Mouse (Mus musculus) limb, embryonic 13.5 days (tissue): Measurements from ENCODE around the gene Col16a1. TPM values are rescaled to one million over a fixed set of nuclear protein-coding genes. Genes with fewer than 3 reads are reported as not detected.

Experiments
- ATAC-seq: fragments of 200-750 bp; cut with Nextera tagmentation; 2 replicates; pipeline ENCODE4 v1.8.0; 2017; ENCODE audit warnings: low read depth, moderate number of reproducible peaks, moderate TSS enrichment; ENCODE audit not compliant: low FRiP score
- H3K27ac ChIP-seq: fragments of 300-500 bp; sonication (generic); 2 replicates; pipeline ENCODE4 v1.5.1; 2015; ENCODE audit warnings: inconsistent platforms, mild to moderate bottlenecking, moderate library complexity
- H3K27me3 ChIP-seq: fragments of 300-500 bp; sonication (generic); 2 replicates; pipeline ENCODE4 v1.6.1; 2015; ENCODE audit warnings: mild to moderate bottlenecking, inconsistent platforms
- H3K36me3 ChIP-seq: fragments of 300-500 bp; sonication (generic); 2 replicates; pipeline ENCODE4 v1.6.1; 2015; ENCODE audit warnings: inconsistent platforms, mild to moderate bottlenecking, moderate library complexity
- H3K4me1 ChIP-seq: fragments of 300-500 bp; sonication (generic); 2 replicates; pipeline ENCODE4 v1.6.1; 2015; ENCODE audit warnings: inconsistent platforms
- H3K4me2 ChIP-seq: fragments of 300-500 bp; sonication (generic); replicated peaks from 2 replicates; pipeline ENCODE4 v1.6.1; 2015; ENCODE audit warnings: inconsistent platforms, mild to moderate bottlenecking, moderate library complexity
- H3K4me3 ChIP-seq: fragments of 300-500 bp; sonication (generic); 2 replicates; pipeline ENCODE4 v1.5.1; 2015; ENCODE audit warnings: moderate library complexity, mild to moderate bottlenecking, inconsistent platforms
- H3K9ac ChIP-seq: fragments of 300-500 bp; sonication (generic); 2 replicates; pipeline ENCODE4 v1.6.1; 2015; ENCODE audit warnings: mild to moderate bottlenecking, inconsistent platforms
- H3K9me3 ChIP-seq: fragments of 300-500 bp; sonication (generic); 2 replicates; pipeline ENCODE4 v1.6.1; 2016; ENCODE audit warnings: inconsistent platforms
- WGBS: fragments of 180-500 bp; shearing (Covaris S2); methylation state at CpG from one replicate; pipeline ENCODE4 v1.1.7; 2015; 5-methylcytosine and 5-hydroxymethylcytosine counted together
- polyA plus RNA-seq: library from polyadenylated mRNA; unstranded; fragments of >200 nt; fragmentation: Nextera tagmentation; extraction: Ambion mirVana; gene quantifications from 2 replicates; pipeline ENCODE4 v1.2.1, GENCODE M21; 2015

The Col16a1 gene
- polyA plus RNA-seq, 1 experiment from 2014 or later = 65.8 TPM

DNA sequence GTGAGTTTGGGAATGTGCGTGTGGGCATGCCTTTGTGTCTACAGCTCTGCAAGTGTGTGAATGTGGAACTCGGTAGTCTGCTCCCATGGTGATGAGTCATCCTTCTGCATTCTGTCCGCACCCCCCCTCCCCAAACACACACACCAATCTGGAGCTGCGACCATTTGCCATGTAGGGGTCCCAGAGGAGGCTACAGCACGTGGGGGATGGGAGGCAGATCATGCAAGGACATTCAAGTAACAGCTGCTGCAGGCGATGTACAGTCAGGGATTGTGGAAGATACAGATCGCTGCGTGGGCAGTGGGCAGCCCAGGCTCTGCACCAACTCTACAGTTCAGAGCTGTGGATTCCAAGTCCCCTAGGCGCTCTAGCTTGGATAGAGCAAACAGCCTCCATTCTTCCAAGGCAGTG lies 93.4 kb downstream of the Col16a1 start:
- WGBS = 64% methylated on average over 9 of the region's 9 CpGs
- no peak overlapping the region for H3K4me2 ChIP-seq
- no peak overlapping the region for H3K27ac ChIP-seq
- H3K9me3 ChIP-seq = no peaks in the 10 kb centered on the region
- no peak for ATAC-seq
- no peak overlapping the region for H3K9ac ChIP-seq
- H3K27me3 ChIP-seq = peaks cover 72% of the 10 kb centered on the region
- H3K36me3 ChIP-seq = no peaks in the 10 kb centered on the region
- no peak overlapping the region for H3K4me3 ChIP-seq
- H3K4me1 ChIP-seq = peaks cover 13% of the 10 kb centered on the region

DNA sequence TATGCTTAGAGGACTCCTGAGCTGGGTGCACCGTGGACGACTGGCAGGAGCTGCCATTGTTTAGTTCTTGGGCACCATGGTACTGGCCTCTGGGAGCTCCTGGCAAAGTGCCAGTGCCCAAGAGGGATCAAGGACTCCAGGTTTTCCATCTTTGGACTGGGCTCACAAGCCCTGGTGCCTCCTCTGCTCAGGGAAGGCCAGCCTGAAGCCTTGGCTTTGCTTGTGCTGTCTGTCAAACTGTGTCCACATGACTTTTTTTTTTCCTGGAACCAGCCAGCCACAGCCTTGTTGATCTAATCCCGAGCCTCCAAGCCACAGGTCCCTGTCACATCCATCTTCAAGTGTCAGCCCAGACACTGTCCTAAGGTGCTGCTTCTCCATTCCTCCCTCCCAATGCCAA lies 94.1 kb downstream of the Col16a1 start:
- no peaks in the 10 kb centered on the region for H3K36me3 ChIP-seq
- H3K9ac ChIP-seq = no peak overlapping the region
- H3K4me2 ChIP-seq = no peak overlapping the region
- no peak for ATAC-seq
- peaks cover 13% of the 10 kb centered on the region for H3K4me1 ChIP-seq
- 53% methylated on average over 3 of the region's 3 CpGs for WGBS
- H3K27me3 ChIP-seq = peaks cover 64% of the 10 kb centered on the region
- H3K9me3 ChIP-seq = no peaks in the 10 kb centered on the region
- H3K27ac ChIP-seq = no peak overlapping the region
- H3K4me3 ChIP-seq = no peak overlapping the region

DNA sequence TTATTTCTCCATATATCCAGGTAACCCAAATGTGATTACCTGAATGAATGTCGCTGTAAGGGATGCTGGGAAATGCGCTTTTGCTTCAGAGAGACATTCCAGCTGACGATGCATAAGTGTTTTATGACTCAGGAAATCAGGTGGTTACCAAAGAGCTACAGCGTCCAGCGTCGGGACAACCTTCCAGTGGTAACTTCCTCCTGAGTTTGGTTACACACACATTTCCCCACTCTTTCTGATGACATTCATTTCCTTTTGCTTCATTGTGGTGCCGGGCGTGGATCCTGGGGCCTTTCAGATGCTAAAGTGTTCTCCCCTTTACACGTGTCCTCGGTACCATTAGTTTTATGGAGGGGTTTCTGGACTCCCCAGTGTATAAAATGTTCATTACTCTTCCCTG lies 100.8 kb downstream of the Col16a1 start:
- Histone ChIP-seq H3K27me3 (peaks cover 32% of the 10 kb centered on the region), H3K4me1 (no peaks in the 10 kb centered on the region), H3K9me3 (no peaks in the 10 kb centered on the region), H3K36me3 (no peaks in the 10 kb centered on the region), H3K27ac (no peak overlapping the region), H3K4me2 (no peak overlapping the region), H3K4me3 (no peak overlapping the region), H3K9ac (no peak overlapping the region)
- no peak for ATAC-seq
- 60% methylated on average over 10 of the region's 10 CpGs for whole genome bisulfite sequencing

Other genes with a start within 250 kb of the Col16a1 start
- gene Ptp4a2, start 236.6 kb upstream of the Col16a1 start, polyA plus RNA-seq = 370 and 392 TPM in 2 replicates
- 0.06 TPM in 2 replicates for gene Spocd1, start 118.6 kb upstream of the Col16a1 start, polyA plus RNA-seq
- gene Adgrb2, start 63.0 kb upstream of the Col16a1 start, polyA plus RNA-seq = 4.0 and 4.8 TPM in 2 replicates
- 64.1 and 64.3 TPM in 2 replicates for gene Pef1, start 54.7 kb downstream of the Col16a1 start, polyA plus RNA-seq
- gene Hcrtr1, start 91.5 kb downstream of the Col16a1 start, polyA plus RNA-seq = not detected in 2 replicates
- 13.5 and 14.0 TPM in 2 replicates for gene Tinagl1, start 127.3 kb downstream of the Col16a1 start, polyA plus RNA-seq
- gene Gm853, start 174.6 kb downstream of the Col16a1 start, polyA plus RNA-seq = not detected in 2 replicates
- gene Serinc2, start 231.4 kb downstream of the Col16a1 start, polyA plus RNA-seq = 223 TPM in 2 replicates